Mouse (Mus musculus) CH12F3 (cell line): Measurements from ENCODE around the gene Ano6.

ENCODE experiments used
- in situ Hi-C: fragments of 300-500 bp; cut with MboI; formaldehyde crosslinking; loops from 2 replicates; pipeline ENCODE4 v1.14.3; 2020; ENCODE audit warnings: low sequenced_read_pairs

Ano6 gene

DNA sequence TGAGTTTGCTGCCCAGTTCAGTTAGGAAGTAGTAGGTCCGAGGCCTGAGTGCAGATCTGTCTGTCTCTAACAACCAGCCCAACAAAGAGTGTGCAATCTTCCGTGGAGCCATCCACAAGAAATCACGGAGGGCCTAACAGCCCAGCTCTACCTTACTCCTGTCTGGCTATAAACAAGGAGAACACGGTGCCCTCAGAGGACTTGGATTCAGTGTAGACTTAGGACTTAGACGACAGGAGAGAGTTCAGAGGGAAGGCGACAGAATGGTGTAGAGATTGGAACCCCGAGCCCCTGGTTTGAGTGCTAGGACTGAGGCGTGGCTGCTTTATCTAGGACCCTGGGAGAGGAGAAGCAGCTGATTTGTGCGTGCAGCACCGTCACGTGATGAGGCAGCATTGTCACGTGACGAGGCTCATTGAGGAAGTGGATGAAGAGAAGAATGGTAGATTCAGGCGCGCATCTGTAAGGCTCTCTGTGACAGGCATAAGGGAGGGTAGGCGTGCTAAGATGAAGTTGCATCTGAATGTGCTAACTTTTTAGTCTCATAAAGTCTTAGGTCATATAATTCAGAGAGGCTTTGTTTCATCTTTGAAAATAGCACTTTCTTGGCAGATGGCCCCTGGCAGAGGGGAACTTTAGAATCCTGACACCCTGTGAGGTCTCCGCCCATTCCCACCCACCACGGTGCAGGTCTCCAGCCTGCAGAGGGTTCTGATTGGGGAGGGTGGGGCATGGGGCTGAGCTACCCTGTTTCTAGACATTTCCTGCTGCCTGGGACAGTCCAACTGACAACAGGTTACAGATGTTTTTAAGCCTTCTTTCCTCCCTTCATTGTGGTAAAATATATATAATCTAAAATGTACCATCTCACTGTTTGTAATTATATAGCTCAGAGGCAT, 59.1 kb downstream of the Ano6 start:
- in situ Hi-C loops = no loop called here

DNA sequence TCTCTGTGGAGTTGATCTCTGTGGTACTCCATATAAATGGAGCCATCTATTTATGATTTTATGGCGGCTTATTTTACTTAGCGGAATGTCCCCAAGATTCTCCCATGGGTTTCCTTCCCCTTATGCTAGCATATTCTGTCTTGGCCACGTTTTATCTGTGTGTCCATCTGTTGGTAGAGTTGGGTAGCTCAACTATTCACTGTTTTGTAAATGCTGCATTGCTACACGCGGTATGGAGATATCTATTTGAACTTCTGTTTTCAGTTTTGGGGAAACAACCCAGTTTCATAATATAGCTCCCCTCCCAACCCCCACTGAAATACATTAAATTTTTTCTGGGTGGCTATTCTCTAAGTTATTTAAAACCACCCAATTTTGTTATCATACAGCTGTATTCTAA, 59.9 kb downstream of the Ano6 start:
- in situ Hi-C loops = no loop called here

DNA sequence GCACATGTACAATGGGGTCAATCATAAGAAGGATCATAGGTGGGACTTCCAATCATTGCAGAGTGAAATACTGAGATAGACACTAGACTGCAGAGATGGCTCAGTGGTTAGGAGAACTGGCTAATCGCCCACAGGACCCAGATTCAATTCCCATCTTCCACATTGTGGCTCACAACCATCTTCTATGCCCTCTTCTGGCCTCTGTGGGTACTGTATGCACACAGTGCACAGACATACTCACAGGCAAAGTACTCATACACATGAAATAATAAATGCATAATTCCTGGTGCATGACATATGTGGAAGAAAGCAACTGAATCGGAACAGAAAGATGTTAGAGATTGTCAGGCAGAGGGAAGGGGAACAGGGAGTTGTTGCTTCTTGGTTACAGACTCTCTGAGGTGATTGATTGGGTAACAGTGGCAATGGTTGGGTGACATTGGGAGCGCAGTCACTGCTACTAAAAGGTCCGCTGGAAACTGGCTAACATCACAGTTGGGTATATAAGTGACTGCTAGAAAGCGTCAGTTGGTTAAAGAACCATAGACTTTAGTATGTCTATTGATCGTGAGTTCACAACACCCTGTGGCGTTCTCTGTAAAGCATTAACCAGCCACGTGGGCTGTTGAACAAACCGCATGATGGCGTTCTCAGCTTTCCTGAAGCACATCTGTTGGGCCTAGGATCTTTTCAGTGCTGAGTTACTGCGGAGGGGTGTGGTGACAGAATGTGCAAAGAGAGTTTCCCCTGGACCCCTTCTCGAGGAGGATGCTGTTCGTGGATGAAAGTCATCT, 64.6 kb downstream of the Ano6 start:
- in situ Hi-C loops = no loop called here

DNA sequence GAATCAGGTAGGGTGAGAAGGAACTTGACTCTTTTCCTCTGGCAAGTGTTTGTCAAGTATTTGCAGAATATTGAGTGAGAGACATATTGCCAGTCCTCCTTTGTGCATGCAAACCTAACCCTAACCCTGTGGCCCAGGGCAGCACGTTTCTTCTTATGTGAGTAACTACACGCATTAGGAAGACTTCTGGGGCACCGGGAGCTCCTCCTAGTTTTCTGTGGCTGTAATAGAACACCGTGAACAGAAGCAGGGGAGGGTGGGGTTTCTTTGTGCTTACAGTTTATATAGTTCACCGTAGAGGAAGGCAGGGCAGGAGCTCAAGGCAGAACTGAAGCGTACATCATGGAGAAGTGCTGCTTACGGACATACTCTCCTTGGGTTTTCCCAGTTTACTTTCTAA, 65.3 kb downstream of the Ano6 start:
- in situ Hi-C loops = no loop called here

DNA sequence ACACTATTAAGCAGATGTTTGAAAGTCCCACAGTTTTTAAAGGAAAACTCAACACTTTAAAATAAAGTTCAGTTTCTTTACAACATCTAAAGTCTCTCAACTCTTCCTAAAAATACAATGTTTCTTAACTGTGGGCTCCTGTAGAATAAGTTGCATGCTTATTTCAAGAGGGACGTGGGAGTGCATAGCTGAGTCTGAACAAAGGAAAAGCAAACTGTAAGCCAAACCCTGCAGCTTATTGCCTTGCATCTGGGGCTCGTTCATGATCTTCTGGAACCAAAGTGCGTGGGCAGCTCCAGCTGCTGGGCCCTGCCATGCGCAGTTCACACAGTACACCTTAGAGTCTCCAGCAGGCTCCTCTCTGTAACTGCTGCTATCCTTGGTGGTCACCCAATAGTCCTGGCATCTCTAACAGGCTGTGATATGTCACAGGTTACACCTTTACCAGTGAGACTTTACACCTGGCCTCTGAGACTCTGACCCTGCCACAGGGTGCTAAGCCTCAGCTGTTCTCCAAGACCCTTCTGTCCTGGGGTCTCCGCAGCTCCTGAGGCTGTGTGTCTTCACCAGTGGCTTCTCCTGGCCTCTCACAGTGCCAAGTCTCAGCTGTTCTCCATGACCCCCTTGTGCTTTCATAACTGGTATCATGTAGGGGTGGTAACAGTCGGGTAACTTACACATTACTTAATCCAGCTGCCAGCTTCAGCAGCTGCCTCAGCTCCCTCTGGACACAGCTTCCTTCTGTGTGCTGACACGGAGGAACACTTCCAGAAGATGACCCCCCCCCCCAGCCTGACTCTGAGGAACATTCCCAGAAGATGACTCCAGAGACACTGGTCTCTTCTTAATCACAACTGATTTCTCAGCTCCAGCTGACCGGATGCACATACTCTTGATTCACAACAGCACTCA, 66.3 kb downstream of the Ano6 start:
- in situ Hi-C loops = no loop called here

DNA sequence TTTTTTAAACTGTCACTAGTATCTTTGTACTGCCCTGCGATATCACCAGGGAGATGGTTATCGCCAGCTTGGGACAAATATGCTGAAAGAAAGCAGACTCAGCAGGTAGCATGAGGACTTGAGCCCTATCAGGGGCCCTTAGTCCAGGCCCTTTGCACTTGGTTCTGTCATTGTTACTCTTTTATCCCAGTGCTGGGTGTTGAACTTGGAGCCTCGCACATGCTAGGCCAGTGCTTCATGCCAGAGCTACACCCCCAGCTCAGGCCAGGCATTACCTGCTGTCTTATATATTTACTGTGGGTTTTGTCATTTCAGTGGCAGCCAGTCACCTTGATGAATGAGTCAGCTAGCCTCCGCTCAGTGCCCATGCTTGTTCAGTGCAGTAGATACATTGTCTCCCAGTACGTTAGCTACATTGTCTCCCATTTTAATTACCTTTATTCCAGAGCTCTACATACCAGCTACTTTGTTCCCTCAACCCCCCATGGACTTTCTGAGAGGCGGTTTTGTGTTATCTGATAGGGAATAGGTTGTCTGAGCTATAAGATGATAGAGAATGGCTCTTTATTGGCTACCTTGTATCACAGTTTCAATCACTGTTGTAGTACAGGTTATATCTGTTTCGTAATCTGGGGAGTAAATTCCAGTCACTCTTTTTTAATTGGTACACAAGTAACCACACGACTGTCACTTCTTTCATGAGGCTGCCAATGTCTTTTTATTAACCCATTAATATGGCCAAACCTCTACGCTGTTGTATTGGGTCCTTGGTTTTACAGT, 68.4 kb downstream of the Ano6 start:
- in situ Hi-C loops = no loop called here

DNA sequence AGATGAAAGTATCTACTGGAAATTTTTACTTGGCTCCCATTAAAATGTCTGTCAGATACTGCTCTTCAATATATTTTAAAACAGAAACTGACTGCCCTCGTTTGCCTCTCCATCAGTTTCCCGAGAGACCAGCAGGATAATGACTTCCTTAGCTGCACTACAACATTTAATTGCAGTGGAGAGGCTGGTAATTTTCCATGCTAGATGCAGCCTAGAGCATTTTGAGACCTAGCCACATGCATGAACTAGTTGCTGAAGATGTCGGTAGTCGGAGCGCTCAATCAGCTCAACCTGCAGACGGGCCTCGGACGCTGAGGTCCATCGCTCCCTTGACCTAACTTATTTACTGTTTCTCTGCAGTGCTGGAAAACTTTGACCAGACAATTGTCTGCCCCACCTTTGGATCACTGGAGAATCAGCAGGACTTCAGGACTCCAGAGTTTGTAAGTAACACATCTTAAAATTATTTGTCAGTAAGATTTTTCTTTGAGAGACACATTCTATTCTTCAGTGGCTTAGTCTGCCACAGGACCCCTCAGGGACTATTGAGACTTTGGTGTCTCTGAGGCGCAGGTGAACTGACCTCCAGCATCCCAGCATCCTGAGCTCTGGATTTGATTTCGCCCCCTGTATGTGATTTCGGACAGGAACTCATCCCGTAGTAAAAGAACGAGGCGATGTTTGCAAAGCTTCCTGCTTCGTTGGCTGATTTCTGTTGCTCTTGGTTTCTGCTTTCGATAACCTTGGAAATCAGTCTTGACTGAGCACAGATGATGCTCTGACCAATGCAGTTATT, 73.4 kb downstream of the Ano6 start:
- in situ Hi-C loops = no loop called here

DNA sequence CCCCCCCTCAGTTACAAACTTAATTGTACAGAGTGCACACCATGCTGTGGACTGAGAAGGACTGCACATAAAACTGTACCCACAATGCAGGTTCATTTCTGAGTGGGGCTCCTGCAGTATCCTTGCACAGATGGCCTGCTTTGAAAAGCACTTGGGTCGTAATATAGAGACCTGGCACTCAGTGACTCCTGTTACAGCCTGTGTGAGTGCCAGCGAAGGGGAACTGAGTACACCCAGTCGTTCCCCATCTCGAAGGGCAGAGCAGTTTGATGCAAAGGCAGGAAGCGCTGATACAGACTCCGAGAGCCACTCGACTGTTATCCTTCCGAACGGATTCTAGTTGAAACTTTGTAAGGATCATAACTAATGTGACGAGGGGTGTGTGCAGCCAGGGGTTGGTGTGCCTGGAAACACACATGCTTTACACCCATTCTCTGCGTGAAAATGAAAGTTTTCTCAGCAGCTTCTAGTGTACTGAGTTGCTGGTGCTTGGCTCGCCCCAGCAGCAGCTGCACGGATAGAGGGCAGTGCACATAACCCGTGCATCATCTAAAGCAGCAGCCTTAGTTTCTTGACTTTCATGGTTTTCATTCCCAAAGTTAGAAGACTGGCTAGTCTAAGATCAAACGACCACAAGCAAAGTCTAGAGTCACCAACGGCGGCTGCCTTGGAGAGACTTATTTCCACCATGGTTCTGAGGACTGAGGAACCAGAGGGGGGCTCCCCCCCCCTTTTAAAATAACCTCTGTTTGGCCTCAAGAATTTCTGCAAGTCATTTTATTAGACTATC, 74.9 kb downstream of the Ano6 start:
- in situ Hi-C loops = no loop called here

DNA sequence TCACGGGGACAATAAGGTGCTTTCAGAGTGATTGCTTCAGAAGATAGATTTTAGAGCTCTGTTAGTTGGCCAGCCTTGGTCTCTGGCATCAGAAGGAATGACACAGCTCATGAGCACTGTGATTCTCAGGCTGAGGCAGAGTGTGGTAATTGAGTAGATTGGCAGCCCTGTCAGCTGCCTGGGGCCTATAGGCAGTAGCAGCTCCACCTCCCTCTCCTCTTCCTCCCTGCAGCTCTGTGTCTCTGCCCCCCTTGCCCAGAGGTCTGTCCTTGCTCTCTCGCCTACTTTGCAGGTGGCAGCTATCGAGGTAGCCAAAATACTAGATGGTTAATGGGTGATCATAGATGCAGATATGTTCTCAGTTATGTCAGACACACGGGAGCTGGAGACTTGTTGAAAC, 77.5 kb downstream of the Ano6 start:
- in situ Hi-C loops = no loop called here

DNA sequence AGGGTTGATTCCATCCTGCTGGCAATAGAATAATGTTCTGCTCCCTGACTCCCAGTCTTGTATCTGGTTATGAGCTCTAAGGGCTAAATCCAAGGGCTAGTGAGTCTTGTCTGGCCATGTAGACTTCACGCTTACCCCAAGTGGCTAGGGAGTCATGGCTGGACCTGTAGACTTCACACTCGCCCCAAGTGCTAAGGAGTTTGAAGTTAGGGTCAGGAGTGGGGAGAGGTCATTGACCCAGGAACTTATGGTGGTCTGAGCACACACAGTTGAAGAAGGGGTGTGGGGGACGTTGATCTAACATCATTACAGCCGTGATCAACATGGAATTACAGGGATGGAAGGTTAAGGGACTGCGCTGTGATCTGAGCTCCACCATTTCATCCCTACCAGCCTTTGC, 79.0 kb downstream of the Ano6 start:
- in situ Hi-C loops = no loop called here

DNA sequence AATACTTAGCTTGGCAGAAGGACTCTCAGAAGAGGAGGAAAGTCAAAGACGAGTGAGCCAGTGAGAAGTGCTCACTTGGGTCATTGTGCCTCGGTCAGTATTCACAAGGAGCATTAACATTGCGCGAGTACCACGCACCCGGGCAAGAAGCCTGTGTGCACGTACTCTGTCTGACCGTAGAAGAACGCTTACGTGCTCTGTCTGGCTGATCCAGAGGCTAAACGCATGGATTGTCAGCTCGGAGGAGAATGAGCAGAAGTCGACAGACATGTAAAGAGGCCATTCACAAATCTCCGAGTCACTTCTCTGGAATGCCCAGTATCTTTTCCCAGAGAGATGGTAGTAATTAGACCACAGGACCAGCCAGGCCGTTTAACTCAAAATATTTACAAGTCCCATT, 81.0 kb downstream of the Ano6 start:
- in situ Hi-C loops = no loop called here

DNA sequence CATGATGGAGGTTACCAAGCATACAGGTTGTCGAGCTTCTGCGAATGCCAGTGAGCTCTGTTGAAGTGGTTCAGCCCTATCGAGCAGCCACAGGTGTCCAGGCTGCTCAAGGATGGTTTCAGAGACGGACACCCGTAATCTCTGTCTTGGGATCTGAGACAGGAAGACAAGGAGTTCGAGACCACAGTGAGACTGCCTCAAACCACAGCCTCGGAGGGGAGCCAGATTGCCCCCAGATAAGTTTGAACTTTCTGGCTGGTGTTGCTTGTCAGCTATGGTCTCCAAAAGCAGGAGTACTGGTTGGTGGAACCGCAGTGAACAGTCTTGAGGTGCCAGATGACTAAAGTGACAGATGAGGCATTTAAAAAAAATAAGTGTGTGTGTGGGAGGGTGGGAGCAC, 81.8 kb downstream of the Ano6 start:
- in situ Hi-C loops = no loop called here

DNA sequence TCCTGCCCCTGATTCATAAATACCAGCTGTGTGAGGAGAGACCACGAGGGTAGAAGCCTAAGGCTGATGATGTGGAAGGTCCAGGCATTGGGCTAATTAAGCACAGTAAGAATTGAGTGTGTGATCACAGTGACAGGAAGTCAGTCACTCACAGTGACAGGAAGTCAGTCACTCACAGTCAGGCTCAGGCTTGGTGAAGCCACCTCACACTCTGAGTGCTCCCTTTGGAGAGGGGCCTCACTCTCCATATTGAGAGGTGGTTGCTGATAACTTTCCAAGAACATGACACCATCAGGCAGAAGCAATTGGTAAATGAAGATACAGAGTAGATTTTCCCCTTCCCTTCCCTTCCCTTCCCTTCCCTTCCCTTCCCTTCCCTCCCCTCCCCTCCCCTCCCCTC, 82.6 kb downstream of the Ano6 start:
- in situ Hi-C loops = no loop called here

DNA sequence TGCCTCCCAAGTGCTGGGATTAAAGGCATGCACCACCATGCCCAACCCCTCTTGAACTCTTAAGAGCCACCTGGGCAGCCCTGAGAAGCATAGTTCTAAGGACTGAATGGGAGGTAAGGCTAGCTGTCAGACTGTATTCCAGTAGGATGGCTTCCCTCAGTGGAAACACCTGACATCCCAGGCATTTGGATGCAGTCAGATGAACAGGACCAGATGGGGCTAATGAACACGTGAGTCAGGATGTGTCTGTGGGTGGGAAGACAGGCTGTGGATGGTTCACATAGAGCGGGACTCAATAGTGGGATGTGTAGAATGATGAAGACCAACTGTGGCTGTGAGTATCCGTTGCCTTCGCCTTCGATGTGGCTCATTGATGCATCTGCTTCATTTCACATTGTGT, 83.6 kb downstream of the Ano6 start:
- in situ Hi-C loops = no loop called here

DNA sequence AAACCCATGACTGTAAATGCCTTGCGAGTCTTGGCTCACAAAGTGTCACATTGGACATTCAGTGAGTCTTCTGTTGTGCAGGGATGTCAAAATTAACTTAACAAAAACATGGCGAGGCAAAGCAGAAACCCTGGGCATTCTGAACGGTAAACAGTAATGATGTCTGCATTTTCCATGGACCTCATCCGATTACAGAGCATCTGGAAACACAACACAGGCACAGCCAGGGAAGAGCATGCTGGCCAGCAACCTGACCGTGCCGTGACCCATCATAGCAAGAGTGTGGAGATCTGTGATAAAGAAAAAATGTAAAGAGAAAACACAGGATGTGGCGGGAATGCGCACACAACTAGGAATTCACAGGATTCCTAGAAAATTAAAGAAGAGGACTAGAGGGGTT, 84.1 kb downstream of the Ano6 start:
- in situ Hi-C loops = no loop called here

DNA sequence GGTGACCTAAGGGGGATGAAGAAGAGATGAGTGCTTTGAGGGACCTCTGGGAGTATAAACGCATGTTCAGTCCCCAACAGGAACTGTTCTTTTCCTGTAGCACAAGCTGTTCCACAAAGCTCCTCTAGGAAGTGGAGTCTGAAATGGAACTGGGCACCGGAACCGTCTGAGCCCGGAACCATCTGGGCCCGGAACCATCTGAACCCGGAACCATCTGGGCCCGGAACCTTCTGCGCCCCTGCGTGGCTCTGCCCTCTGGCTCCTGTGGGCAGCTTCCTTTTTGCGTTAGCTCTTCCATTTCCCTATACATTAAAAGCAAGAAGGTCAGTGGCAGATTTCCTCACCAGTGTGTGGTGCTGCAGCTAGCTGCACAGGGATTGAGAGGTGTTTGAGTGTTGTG, 85.3 kb downstream of the Ano6 start:
- in situ Hi-C loops = no loop called here

DNA sequence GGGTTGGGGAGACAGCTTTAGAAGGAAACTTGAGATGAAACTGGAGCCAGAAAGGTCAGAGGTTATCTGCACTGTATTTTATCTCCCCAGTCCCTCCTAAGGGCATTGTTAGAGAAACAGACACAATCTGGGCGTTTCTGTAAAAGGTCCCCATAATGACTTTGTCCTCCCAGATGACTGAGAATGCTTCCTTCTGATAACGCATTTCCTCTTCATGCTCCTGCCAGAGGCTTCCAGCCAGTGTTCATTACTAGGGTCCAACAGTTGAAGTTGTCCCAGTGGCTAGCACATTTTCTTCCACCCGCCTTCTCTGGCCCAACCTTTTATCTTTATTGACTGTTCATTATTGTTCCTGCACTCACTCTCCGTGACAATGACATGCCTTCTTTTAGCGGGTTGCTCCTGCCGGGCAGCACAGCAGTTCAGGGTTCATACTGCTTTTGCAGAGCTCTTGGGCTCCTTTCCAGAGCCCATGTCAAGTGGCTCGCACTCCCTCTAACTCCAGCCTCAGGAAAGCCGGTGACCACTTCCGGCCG, 90.0 kb downstream of the Ano6 start:
- in situ Hi-C loops = no loop called here

DNA sequence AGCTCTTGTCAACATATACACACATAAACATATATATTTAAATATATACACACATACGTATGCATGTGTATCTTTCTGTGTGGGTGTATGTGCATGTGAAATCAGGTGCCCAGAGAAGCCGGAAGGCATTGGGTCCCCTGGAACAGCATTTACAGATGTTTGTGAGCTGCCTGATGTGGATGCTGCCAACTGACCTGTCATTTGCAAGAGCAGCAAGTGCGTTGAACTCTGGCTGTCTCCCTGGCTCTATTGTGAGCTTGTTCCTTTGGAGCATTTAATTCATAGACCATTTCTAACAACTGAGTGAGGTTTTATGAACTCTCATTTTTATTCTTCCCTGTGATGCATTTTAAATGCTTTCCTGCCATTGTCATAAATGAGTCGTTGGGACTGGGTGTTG, 91.8 kb downstream of the Ano6 start:
- in situ Hi-C loops = no loop called here

DNA sequence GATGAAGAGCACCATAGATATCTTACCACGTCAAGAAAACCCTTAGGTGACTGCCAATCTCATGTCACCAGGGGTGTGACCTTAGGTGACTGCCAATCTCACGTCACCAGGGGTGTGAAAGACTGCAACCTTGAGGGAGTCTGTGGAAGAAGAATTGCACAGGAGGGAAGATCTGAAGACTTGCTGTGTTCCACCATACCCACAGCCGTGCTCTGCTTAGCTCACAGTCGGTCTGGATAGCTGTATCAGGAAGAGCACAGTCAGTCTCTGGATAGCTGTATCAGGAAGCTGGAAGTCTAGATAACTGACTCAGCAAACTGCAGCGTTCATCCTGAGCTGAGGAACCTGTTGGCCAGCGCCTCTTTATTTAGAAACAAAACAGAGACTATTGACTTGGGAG, 92.9 kb downstream of the Ano6 start:
- in situ Hi-C loops = no loop called here
